Mouse (Mus musculus) natural killer cell, adult 2 months (primary cell): ENCODE data around the gene Slc17a6.

ENCODE experiments used
- DNase-seq, 2 experiments: peaks; one replicate each; pipeline ENCODE4 v3.0.0; 2022; ENCODE audit warnings: low spot score in 2 of 2

The Slc17a6 gene

GRCm38 (mm10) chr7:51621694-51622145, at the start of gene Slc17a6:
Gene Slc17a6, plus strand, starts transcription at chr7:51622006.
- DNase-seq, result peak in 1 of 2 experiments; percentile 11

DNA sequence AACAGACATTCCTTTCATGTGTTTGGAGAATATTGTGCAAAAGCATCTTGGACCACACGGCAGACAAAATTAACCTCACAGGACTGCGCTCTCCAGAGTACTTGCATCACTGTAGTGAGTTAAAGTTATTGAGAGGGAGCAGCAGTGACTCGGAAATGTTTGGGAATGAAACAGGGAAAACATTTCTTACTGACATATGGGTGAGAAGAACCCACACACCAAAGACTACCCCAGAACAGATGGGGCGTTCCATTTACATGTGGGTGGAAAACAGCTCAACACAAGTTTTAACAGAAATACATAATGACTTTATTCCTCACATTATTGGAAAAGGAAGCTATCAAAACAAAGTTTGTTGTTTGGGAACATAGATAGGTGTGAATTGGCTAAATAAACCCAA, 21.8 kb upstream of the Slc17a6 start:
- no peak for DNase-seq

GRCm38 (mm10) chr7:51603741-51604140, 18.1 kb upstream of the Slc17a6 start:
- DNase-seq, result no peak

- no peak for DNase-seq
Measured at GRCm38 (mm10) chr7:51614404-51614803, 7.4 kb upstream of the Slc17a6 start.

DNA sequence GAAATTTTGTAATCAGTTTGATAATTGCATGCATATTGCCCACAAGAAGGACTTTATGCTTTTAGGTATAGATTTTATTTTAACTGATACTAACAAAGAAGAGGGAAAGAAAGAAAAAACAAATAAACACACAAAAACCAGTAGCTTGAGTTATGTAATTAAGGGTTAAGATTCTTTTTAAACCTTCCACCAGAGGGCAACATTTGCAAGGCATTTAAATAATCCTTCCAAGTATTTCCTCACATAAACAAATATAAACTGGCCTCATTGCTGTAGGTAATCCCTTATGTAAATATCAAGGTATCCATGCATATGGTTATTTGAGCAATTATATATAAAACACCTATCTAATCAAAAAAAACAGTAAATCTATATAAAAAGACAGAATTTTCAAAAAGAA, 3.9 kb upstream of the Slc17a6 start:
- DNase-seq, result no peak

DNA sequence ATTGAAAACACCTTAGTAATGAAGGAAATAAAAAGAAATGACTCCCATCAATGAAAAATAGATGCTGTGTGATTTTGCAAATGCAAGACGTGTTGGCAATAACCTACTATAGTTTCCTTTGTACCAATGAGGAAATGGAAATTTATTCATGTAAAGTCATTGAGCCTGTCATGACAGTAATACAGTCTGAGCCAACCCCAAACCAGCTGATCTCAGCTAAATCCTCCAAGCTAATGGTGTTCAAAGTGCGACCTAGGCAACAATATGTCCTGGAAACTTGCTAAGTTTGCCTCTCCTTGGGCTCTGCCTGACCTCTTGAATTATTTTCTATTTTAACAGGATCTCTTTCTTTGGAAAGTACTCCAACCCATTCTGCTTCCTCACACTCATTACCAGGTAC, 3.4 kb upstream of the Slc17a6 start:
- DNase-seq, result no peak

DNA sequence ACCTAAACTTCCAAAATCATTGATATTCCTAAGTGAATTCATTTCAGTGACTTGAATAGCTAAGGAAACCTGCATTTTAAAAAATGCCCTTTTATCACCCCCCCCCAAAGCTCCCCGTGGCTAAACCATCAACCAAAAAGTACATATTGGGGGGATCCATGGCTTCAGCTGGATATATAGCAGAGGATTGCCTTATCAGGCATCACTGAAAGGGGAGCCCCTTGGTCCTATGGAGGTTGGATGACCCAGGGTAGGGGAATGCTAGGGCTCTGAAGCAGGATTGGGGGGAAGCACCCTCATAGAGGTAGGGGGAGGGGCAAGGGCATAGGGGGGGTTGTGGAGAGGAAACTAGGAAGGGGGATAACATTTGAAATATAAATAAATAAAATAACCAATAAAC, 1.8 kb upstream of the Slc17a6 start:
- DNase-seq, result no peak

GRCm38 (mm10) chr7:51622196-51622595, 390 bp downstream of the Slc17a6 start:
- DNase-seq, result no peak

- no peak for DNase-seq
Measured at GRCm38 (mm10) chr7:51622666-51623065, 860 bp downstream of the Slc17a6 start.

- no peak for DNase-seq
Measured at GRCm38 (mm10) chr7:51624336-51624897, 2.6 kb downstream of the Slc17a6 start.

DNA sequence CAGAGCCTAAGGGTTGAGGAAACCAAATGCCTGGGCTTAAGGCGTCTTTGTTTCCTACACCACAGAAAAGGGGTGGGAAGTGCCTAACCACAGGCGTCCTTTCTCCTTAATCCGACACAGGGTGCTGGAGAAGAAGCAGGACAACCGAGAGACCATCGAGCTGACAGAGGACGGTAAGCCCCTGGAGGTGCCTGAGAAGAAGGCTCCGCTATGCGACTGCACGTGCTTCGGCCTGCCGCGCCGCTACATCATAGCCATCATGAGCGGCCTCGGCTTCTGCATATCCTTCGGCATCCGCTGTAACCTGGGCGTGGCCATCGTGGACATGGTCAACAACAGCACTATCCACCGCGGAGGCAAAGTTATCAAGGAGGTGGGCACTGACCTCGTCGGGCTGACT, 3.4 kb downstream of the Slc17a6 start:
- peak in 1 of 2 experiments; percentile 12 for DNase-seq

DNA sequence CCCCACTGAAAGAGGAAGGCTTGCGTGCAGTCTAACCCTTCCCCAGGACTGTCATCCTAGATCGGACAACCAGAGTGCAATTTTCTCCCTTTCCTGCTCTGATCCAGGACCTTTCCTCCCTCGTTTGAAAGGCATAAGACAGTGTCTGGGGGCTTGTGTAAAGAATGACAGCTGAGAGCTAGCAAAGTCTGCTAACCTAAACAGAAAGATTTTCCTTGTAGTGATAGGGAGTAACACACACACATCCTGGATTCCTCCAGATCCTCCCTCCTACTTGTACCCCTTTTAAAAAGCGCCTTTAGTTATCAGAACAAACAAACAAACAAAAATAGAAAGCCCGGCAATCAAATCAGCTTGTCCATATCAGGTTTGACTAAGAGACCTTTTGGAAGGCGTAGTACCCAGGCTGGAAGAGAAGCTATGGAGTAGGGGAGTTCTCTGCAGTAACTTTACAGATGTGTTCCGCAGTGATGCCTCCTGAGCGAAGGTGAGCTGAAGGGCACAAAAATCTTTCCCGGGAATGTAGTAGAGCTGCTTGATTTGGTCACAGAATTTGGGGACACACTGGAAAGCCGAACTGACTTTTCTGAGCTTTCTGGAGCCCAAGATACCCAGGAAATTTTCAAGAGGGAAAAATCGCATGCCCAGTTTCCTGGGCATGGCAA, 3.9 kb downstream of the Slc17a6 start:
- no peak for DNase-seq

DNA sequence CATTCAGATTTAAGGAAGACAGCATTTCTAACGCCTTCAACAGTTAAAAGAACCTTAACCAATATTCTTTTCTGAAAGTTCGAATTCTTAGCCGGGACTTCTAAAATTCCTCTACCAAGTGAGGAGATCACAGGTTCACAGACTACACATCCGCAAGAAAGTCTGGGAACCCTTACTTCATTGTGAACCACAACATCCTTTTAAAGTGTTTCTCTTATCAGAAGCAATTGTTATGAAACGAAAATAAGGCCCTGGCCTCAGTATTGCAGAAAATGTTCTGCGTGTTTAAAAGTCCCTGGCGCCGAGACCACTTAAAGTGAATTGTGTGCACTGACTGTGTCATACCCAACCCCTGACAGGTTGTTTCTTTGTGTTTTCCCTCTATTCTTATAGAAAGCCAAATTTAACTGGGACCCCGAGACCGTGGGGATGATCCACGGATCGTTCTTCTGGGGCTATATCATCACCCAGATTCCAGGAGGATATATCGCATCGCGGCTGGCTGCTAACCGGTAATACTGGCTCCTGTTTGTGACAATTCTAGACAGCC, 4.7 kb downstream of the Slc17a6 start:
- no peak for DNase-seq

GRCm38 (mm10) chr7:51627001-51627631, 5.3 kb downstream of the Slc17a6 start:
- no peak for DNase-seq

GRCm38 (mm10) chr7:51627666-51628065, 5.9 kb downstream of the Slc17a6 start:
- DNase-seq, result no peak

- no peak for DNase-seq
Measured at GRCm38 (mm10) chr7:51628349-51628748, 6.5 kb downstream of the Slc17a6 start.

- DNase-seq, result no peak
Measured at GRCm38 (mm10) chr7:51629206-51629605, 7.4 kb downstream of the Slc17a6 start.

- no peak for DNase-seq
Measured at GRCm38 (mm10) chr7:51631171-51631570, 9.4 kb downstream of the Slc17a6 start.

DNA sequence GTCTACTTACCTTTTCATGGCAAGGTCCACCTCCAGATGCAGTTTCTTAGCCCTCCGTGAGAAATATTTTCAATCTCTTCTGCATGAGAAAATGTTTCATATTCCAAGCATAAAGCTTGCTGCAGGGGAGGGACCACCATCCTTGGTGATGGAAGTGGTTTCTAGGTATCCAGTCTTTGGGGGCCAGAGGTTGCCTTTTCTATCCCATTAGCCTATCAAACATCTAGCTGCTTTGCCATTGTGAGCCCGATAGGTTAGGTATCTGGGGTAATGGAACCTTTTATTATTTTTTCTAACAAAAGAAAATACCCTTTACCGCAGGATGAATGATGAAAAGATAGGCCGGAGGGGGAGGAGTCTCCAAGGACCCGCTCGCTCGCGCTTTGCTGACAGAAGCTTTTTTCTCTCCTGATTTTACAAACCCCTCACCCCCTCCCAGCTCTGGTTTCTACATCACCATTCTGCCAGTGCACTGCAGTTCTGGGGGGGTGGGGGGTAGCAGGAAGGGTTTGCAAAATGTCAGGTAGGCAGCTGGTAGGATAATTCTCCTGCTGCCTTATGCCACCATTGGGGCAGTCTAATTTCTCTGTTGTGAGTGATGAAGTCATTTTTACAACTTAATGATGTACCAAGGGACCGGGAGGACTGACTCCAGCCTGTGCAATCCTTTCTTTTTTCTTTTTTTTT, 10.9 kb downstream of the Slc17a6 start:
- no peak for DNase-seq

GRCm38 (mm10) chr7:51633230-51633844, 11.5 kb downstream of the Slc17a6 start:
- no peak for DNase-seq

- DNase-seq, result no peak
Measured at GRCm38 (mm10) chr7:51657152-51657551, 35.3 kb downstream of the Slc17a6 start.

- no peak for DNase-seq
Measured at GRCm38 (mm10) chr7:51662441-51662840, 40.6 kb downstream of the Slc17a6 start.
